14 mouse cellular contexts compared by ENCODE assay signal in genomic region chr17:35537421-35537820, GRCm38 (mm10). TPM values are rescaled to one million over a fixed set of nuclear protein-coding genes. Genes with fewer than 3 reads are reported as not detected.
"Had no signal": no experiment of that assay in that cellular context is flagged by ENCODE, and none has a peak within 500 bp of the region (broad histone marks: within the 10 kb centered on the region; RNA-seq: fewer than 3 reads in every experiment).

No protein-coding gene starts in this region.

- DNase-seq: kidney, adult 11 months; kidney, postnatal 10 days; layer of hippocampus, postnatal 36 days; left cerebral cortex, postnatal 4 days; lung, adult 18-20 months; midbrain, embryonic 14.5 days; thymus, postnatal 4 days had no signal

RNA-seq across cellular contexts. Expression of gene Psors1c2, which starts 4.4 kb away (rescaled TPM):
- polyA plus RNA-seq: liver, adult 2 months had no signal

RNA-seq across cellular contexts. Expression of gene Cdsn, which starts 14.5 kb away (rescaled TPM):
- polyA plus RNA-seq: kidney, embryonic 14.5 days; liver, adult 2 months; liver, embryonic 14.5 days; neural tube, embryonic 12.5 days had no signal

RNA-seq across cellular contexts. Expression of gene 2300002M23Rik, which starts 29.8 kb away (rescaled TPM):
- polyA plus RNA-seq: kidney, embryonic 14.5 days; large intestine, adult 2 months; limb, embryonic 13.5 days; liver, adult 2 months; liver, embryonic 14.5 days; midbrain, embryonic 14.5 days; neural tube, embryonic 12.5 days; spleen, adult 2 months had no signal
